Mouse (Mus musculus) gastrocnemius, postnatal 10 days (tissue): Measurements from ENCODE around the gene Kif1a. TPM values are rescaled to one million over a fixed set of nuclear protein-coding genes. Genes with fewer than 3 reads are reported as not detected.

ENCODE experiments used
- DNase-seq: peaks from one replicate; pipeline ENCODE4 v3.0.0; 2021; ENCODE audit warnings: mixed read lengths
- total RNA-seq, 2 experiments: library from RNA; stranded (reverse); gene quantifications; 2 replicates each; pipeline ENCODE4 v1.2.3; 2021

The Kif1a gene
- total RNA-seq, 2 experiments from 2014 or later: 4.7 to 6.3 TPM

DNA sequence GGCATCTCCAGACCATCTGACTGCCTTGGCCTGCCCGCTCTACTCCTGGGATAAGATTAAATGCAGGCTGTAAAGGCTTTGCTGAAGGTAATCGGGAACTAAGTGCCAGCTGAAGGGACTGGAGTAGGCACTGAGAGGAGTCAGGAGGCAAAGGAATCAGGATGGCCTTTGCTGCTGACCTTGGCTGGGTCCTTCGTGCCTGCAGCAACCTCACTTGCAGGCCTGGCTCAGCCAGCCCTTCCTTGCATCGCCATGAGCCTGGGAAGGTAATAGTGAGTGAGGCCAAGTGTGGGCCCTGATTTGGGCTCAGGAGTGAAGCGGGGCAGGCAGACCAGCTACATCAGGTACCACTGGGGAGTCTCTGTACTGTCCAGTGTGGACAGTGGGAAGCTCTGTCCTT, 2.8 kb downstream of the Kif1a start:
- DNase-seq: no peak

DNA sequence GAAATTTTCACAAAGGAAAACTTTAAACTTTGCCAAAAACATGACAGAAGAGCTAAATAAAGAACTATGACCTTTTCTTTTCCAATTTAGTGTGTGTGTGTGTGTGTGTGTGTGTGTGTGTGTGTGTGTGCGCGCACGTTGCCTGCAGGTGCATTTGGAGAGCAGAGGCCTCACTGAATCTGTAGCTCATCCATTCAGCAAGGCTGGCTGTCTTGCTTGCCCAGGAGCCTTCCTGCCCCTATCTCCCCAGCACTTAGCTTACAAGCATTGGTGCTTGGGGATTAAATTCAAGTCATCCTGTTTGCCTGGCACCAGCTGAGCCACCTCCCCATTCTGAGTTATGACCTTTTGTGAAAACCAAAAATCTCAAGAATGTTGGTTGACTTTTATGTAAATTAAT, 9.2 kb downstream of the Kif1a start:
- no peak for DNase-seq

DNA sequence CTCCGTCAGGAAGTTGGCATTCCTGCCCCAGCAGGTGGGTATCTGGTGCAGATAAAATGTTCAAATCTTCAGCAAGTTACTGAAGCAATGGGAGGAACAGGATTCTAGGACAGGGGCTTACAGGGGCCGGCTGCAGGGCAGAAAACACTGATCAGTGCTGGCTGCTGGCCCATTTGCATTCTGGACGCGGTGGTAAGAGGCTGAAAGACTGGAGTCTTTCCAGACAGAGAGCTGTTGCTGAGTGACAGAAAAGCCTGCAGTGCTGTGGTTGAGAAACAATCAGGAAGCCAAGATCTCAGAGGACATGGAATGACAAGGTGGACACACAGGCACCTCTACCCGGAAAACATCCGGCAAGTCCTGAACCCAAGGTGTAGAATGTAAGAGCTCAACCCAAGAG, 16.6 kb downstream of the Kif1a start:
- no peak for DNase-seq

DNA sequence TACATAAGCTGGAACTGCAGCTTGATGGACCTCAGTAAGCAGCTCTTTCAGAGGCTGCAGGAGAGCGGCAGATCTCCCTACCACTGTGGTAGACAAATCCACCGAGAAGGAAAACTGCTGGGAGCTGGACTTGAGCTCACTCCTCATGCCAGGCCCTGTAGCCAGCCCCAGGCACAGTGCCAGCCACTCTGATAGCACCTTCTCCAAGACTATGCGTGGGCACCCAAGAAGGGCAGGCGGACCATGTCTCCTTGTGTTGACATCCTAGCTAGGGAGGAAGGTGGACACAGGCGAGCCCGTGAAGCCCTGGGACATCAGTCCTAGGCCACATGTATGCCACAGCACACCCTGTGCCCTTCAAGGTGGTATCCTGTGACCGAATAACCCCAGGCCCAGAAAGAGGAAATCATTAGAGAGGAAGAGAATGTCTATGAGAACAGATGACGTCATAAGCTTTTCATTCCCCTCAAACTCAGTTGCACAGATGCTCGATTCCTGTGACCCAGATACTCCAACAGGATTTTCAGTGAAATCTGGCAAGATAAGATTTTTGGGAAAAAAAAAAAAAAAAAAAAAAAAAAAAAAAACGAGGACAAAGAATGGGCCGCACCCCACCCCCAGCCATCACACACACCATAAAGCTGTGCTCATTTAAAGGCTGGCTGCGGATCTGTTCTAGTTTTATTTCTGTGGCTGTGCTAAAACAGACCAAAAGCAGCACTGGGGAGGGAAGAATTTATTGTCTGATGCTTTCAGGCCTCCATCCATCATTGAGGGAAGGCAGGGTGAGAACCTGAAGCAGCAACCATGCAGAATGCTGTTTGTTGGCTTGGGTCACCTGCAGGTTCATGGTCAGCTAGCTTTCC, 18.1 kb downstream of the Kif1a start:
- no peak for DNase-seq

DNA sequence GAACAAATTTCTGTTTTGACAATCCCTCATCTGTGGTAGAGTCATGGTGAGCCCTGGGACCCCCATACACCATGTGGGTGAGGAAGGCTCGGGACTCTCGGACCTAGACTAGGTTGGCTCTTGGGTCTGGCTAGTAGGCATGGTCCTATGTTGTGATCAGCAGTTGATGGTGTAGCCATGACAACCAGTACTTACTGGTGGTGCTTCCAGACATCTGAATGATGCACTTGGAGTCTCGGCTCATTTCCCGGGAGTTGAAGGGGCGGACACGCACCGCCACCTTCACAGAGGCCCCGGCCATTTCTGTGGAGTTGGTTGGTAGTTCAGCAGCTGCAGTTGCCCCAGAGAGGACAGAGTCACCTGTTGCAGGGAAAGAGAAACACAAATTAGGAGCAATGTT, 19.6 kb downstream of the Kif1a start:
- no peak for DNase-seq

DNA sequence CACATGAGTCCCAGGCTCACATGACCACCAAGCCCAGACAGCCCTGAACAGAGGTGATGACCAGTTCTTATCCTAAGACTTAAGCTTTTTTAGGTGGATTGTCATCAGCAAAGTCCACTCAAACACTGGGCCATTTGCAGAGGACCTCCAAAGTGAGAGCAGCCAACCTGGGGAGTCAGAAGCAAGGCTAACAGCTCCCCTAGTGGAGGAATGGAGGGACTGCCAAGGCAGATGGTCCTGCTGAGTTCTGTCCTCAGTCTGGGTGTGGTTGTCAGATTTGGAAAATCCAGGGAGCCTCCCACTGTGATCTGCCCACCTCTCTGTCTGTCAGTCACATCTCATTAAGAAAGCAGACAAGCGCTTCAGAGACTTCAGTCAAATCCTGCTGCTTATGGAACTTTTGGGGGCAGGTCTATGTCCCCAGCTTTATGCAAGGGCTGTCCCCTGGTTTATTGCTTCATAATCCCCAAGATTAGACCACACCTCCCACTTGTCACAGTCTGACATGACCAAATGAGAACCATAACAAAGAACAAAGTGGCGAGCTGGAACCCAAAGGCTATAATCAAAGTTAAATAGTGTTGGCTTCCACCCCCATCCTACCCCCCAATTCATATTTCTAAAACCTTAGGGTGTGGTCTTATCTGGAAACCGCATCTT, 20.7 kb downstream of the Kif1a start:
- peak; percentile 47 for DNase-seq

DNA sequence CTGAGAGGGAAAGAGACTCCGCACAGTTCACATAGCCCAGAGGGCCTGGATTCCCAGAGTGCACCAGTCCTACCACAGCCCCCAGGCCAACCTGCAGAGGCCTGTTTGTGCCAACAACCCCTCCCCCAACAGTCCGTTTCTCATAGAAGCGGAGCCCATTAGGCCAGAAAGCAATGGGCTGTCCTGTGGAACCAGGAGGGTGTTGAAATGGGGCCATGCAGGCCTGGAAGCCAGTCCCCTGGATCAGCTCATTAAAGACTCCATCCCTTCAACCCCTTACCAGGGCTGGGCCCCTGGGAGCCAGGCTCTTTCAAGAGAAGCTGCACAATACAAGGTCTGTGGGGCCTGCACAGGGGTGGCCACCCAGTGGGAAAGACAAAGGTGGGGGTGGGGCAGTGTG, 22.1 kb downstream of the Kif1a start:
- no peak for DNase-seq

DNA sequence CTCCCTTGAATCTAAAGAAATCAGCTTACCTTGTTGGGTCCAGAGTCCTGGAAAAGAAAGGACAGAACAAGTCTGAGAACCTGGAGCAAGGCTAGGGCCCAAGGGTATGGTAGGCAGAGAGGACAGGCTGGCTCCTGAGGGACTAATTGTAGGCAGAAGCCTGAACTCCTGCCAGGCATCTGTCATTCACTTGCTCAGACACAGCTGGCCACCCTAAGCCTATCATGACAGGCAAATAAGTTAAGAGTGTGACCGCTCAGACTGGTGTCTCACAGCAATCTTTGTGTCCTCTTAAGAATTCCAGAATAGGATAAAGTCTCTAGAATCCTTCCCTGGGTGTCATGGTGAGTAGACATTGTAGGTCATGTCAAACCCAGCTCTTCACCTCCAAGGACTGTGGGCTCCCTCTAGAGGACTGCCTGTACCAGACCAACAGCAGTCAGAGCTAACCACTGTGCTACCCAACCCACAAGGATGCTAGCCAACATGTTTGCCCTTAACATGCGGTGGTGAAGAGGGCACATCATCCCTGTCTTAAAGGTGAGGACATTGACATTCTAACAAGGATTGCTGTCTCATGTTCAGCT, 29.4 kb downstream of the Kif1a start:
- no peak for DNase-seq

DNA sequence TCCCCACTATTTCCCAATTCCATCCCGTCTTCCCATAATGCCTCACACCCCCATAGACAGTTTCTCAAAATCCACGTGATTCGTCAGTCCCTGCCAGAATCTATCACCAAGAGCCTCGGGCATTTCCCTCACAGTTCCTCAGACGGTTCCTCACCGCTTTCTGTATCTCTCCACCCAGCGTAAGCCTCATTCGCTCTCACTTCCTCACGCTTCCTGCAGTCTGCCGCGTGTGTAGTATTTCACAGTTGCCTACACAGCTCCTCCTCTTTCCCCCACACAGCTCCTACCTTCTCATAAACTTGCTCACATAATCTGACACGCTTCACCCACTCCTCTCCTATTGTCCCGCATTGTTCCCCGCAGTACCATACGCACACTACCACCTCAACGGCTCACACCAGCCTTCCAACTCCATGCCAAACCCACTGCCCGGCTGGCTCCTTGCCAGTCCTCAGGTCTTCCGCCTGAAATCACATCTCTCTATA, 30.2 kb downstream of the Kif1a start:
- DNase-seq: no peak

DNA sequence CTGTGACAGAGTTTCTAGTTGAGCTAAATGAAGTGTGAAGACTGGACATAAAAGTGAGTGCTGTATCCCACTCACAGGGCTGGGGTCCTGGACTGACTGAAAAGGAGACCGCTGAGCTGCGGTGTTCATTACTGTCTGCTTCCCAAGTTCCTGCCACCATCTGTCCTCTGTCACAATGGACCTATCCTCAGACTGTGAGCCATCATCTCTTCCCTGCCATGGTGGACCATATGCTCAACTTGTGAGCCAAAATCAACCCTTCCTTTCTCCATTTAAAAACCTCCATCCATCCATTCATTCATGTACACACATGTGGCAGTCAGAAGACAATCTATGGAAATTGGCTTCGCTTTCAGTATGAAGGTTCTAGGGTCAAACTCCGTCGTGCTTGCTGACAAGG, 30.9 kb downstream of the Kif1a start:
- DNase-seq: no peak

DNA sequence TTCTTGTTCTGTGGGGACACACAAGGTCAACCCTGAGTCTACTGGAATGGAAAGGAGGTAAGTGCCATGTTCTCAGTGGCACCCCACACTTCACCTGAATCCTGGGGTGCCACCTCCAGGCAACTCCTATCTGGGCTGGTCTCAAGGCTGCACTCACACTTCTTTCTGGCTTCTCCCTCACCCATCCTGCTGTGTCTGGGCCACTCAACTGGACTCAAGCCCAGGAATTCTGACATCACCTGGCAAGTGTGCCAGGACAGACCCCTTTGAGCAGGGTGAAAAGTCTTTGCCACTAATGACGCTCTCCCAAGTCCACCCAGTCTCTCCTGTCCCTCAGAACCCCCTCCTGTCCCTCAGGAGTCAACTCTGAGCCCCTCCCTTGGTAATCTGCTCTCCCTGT, 33.2 kb downstream of the Kif1a start:
- no peak for DNase-seq

DNA sequence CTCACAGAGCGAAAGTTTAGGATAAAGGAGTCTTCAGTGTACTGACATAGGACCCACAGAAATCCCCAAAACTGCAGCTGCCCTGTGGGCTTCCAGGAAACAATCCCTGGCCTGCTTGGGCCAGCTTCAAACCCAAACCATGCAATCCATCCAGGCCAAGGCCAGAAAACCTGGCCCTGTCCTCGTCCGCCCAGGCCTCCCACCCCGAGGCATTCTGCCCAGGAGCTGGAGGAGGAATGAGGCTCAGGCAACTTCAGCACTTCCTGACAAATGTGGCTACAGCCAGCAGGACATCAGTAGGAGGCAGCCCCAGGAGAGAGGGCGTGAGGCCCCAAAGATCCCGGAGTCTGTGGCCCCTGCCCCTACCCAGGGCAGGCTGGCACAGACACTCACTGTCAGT, 36.1 kb downstream of the Kif1a start:
- no peak for DNase-seq

DNA sequence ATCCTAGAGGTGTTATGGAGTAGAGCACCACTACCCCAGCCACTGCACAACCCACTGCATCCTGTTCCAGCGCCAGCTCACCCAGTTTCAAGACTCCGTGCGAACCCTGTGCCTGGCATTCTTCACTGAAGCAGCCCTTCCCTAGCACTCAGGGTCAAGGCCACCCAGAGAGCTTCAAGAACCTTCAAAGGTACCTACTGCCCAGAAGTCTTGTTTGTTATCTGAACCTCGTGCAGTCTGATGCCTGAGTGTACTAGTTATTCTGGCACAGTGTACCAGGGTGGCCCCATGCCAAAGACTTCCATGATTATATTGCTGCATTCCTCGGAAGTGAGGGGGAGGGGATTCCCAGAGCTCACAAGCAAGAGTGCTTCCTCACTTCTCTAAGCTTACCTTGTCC, 38.1 kb downstream of the Kif1a start:
- DNase-seq: peak; percentile 28

DNA sequence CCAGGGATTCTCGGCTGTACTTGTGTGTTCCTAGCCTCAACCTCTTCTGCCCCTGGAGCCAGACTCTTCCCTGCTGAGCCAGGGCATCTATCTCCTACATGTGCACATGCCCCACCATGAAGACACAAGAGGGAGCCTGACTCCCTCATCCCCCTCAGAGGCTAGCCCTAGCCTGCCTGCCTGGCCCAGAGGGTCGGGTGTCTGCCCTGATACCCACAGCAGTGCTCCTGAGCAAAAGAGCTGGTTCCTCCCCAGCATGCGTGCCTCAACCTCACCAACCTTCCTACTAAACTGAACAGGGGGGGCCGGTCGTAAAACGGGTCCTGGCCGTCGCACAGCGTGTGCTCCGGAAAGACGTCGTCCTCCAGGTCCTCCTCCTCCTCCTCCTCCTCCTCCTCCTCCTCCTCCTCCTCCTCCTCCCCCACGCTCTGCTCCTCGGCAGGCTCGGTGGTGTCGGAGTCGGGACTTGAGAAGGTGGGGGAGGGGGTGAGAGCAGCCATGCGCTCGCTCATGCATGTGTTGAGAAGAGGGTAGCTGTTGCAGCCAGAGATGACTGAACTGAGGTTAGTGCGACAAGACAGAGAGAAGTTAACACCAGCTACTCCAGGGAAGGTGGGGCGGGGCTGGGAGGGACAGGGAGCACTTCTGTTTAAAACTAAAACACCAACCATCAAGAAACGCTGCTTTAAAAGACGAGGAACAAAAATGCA, 50.5 kb downstream of the Kif1a start:
- DNase-seq: no peak

DNA sequence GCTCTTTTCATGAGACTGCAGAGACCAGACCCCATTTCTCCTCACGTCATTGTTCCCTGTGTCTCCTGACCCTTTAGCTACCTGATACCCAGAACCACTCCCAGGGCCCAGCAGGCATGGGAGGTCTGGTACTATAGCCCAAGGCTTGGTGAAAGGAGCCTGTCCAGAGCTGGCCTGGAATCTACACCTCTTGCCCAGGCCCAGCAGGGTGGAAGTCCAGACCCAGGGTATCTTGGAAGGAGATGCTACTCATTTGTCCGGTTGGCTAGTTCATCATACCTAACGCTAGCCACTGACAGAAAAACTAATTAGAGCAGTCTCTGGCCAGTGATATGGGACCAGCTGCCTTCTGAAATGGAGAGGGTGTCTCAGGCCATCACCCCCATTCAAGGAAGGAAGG, 51.7 kb downstream of the Kif1a start:
- DNase-seq: no peak

DNA sequence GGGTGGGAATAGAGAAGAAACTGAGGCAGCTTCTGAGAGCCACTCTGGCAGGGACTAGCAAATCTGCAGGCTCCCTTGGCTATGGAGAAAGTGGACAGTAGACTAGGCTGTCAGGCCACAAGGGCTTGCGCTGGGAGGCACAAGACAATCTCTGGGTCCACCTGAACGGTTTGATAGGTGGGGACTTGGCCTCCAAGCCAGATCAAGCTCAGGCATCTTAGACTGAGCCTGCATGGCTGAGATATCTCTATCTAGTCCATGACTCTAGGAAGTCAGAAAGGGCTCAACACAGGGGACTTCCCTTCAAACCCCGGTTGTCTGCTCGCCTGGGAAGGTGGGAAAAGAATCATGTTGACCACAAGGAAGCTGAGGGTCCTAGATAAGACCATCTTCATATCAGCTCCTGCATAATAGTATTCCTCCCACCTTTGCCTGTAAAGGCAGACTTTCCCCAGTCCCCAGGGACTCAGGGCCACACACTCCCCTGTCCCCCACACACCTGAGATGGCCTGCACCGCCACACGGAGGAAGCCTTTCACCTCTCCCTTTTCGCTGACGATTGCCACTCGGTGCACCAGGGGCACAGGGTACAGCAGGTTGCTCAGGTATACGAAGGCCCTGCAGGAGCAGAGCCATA, 55.5 kb downstream of the Kif1a start:
- DNase-seq: no peak

DNA sequence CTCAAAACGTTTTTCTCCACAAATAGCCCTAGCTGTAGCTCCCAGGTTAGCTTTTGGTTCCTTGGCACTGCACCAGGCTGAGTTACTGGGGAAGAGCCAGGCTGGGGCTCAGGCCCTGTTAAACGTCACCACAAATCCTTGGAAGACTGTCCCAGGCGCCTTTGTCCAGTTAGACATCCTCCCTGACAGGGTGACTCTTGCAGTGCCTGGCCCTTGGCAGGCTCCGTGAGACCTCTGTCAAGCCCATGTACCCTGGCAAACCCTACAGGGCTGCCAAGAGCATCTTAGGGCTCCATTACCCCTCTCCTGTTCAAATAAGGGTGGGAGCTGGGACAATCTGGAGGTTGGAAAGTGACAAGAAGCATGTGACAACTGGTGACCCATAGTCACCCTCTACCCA, 65.8 kb downstream of the Kif1a start:
- no peak for DNase-seq

DNA sequence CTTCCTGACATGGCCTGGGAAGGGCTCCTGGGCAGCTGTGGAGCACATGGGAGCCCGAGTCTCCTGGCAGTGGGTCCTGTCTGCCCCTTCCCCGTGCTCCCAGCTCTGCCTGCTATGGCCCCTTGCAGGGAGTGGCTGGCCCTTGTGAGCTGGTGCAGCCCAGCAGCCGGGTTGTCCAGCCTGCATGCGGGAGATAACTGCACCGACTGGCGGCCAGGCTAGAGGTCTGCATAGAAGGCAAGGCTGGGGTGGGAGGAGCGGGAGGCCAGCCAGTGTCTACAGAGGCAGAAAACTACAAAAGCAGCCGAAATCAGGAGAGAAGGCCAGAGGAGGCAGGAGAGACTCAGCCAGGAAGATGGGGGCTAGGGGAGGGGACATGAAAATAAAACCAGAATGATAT, 67.8 kb downstream of the Kif1a start:
- DNase-seq: no peak

DNA sequence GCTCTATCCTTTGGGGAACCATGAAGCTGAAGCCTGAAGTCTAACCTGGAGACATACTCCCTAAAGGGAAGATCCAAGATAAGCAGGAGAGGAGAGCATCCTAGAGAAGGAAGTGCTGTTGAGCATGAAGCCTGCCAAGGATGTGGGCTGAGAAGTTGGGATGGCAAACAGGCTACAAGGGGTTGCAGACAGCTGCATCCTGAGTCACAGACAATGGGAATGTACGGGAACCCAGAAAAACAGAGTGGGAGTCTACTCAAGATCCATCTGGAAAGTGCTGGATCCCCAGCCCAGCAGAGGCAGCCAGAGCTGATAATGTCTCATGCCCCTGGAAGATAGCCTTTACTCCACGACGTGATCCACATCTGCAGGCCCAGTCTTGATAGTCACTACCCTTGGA, 70.6 kb downstream of the Kif1a start:
- no peak for DNase-seq

DNA sequence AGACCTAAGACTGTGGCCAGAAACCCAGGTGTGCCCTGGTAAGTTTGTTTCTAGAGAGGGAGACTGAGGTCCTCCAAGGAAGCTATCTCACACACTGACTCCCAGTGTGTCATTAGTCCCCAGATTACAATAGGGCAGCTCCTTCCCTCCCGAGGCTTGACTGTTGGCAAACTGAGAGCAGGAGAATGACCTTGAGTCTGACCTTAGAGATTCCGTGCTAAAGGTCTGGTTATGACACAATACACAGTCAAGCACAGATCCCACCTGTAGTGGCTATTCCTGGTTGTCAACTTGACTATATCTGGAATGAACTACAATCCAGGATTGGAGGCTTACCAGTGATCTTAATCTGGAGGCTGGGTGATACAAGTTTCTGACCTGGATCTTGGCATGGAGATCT, 71.7 kb downstream of the Kif1a start:
- no peak for DNase-seq

DNA sequence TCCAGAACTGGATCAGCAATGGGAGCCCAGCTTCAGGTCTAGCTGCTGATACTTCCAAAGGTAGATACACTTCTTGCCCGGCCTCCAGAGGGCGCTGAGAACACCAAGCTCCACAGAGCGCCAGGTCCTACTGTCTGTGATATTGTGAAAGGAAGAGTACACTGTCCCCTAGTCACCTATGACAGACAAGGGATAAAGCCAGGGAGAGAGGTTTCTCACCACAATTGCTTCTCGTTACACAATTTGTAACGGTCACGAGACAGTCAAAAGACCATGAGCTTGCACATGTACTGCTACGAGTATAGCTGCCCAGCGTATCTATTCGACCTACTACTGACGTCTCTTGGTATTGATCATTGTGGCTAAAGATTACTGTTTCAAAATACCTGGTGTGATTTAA, 72.4 kb downstream of the Kif1a start:
- DNase-seq: no peak

DNA sequence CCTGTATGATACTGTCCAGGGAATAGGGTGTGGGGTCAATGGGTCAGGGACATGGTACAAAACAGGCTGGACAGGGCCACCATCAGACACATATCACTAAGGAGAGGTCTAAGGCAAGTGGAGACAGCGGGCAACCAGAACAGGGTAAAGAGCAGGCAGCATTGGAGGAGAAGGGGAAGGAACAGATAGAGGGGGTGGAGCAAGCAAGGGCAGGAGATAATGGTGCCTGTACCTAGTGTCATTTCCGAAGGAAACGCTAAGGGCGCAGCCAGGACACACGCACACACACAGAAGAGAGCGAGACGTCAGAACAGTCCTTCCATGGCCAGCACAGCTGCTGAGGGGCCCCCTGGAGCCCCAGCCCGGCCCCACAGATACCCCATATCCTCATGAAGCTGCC, 75.2 kb downstream of the Kif1a start:
- no peak for DNase-seq
